Mouse (Mus musculus): ENCODE data around the gene Hoxc9. TPM values are rescaled to one million over a fixed set of nuclear protein-coding genes. Genes with fewer than 3 reads are reported as not detected.

The Hoxc9 gene
- polyA plus RNA-seq, 1 experiment, result 0.22 TPM

GRCm38 (mm10) chr15:102965003-102965891, 11.0 kb upstream of the Hoxc9 start:
- Histone ChIP-seq H3K36me3 (ENCODE audit: control insufficient read depth, insufficient read depth, low read length) (no peaks in the 10 kb centered on the region), H3K4me1 (ENCODE audit: control insufficient read depth, insufficient read depth, insufficient read length, low read length) (peaks cover 3% of the 10 kb centered on the region), H3K27ac (ENCODE audit: insufficient read depth, low read depth, low read length) (no peak overlapping the region), H3K27me3 (ENCODE audit: control insufficient read depth, insufficient read depth, low read length) (peaks cover 85% of the 10 kb centered on the region), H3K4me3 (ENCODE audit: low read depth, low read length) (no peak overlapping the region)
- no peak for TF ChIP-seq CTCF (IDR thresholded peaks at IDR 0.05; ENCODE audit: extremely low read depth, insufficient read length, insufficient replicate concordance, low read depth, low read length)
- no peak for TF ChIP-seq POLR2A (IDR thresholded peaks at IDR 0.05; ENCODE audit: low read depth, low read length)
- WGBS, result 10% methylated on average over 26 of the region's 26 CpGs

GRCm38 (mm10) chr15:102965892-102966775, 10.1 kb upstream of the Hoxc9 start:
- peak; percentile 64 for TF ChIP-seq CTCF (IDR thresholded peaks at IDR 0.05; ENCODE audit: extremely low read depth, insufficient read length, insufficient replicate concordance, low read depth, low read length)
- TF ChIP-seq POLR2A (IDR thresholded peaks at IDR 0.05; ENCODE audit: low read depth, low read length), result no peak
- H3K36me3 ChIP-seq (ENCODE audit: control insufficient read depth, insufficient read depth, low read length), result no peaks in the 10 kb centered on the region
- no peak overlapping the region for H3K27ac ChIP-seq (ENCODE audit: insufficient read depth, low read depth, low read length)
- WGBS, result 9% methylated on average over 29 of the region's 30 CpGs
- peaks cover 3% of the 10 kb centered on the region for H3K4me1 ChIP-seq (ENCODE audit: control insufficient read depth, insufficient read depth, insufficient read length, low read length)
- H3K4me3 ChIP-seq (ENCODE audit: low read depth, low read length), result no peak overlapping the region
- peaks cover 86% of the 10 kb centered on the region for H3K27me3 ChIP-seq (ENCODE audit: control insufficient read depth, insufficient read depth, low read length)

- H3K4me3 ChIP-seq (ENCODE audit: low read depth, low read length), result no peak within 1 kb of the TSS
Measured at GRCm38 (mm10) chr15:102966776-102967311, 9.4 kb upstream of the Hoxc9 start, which contains the start of gene Hoxc10. TSS of gene Hoxc10 (plus strand) at chr15:102966796.

GRCm38 (mm10) chr15:102967312-102967510, 9.0 kb upstream of the Hoxc9 start, which contains the start of gene Hoxc5:
TSS of gene Hoxc5 (plus strand) at chr15:102967443.
- Histone ChIP-seq H3K4me3 (ENCODE audit: low read depth, low read length) (no peak within 1 kb of the TSS), H3K36me3 (ENCODE audit: control insufficient read depth, insufficient read depth, low read length) (no peaks in the 10 kb centered on the region), H3K27ac (ENCODE audit: insufficient read depth, low read depth, low read length) (no peak within 1 kb of the TSS), H3K4me1 (ENCODE audit: control insufficient read depth, insufficient read depth, insufficient read length, low read length) (peaks cover 3% of the 10 kb centered on the region), H3K27me3 (ENCODE audit: control insufficient read depth, insufficient read depth, low read length) (peaks cover 88% of the 10 kb centered on the region)
- WGBS, result 13% methylated on average over 12 of the region's 12 CpGs
- TF ChIP-seq CTCF (IDR thresholded peaks at IDR 0.05; ENCODE audit: extremely low read depth, insufficient read length, insufficient replicate concordance, low read depth, low read length), result no peak
- TF ChIP-seq POLR2A (IDR thresholded peaks at IDR 0.05; ENCODE audit: low read depth, low read length), result no peak

More at GRCm38 (mm10) chr15:102966776-102967311, 9.4 kb upstream of the Hoxc9 start, which contains the start of gene Hoxc10:
- Histone ChIP-seq H3K36me3 (ENCODE audit: control insufficient read depth, insufficient read depth, low read length) (no peaks in the 10 kb centered on the region), H3K27ac (ENCODE audit: insufficient read depth, low read depth, low read length) (no peak within 1 kb of the TSS), H3K27me3 (ENCODE audit: control insufficient read depth, insufficient read depth, low read length) (peaks cover 85% of the 10 kb centered on the region), H3K4me1 (ENCODE audit: control insufficient read depth, insufficient read depth, insufficient read length, low read length) (peaks cover 3% of the 10 kb centered on the region)
- 7% methylated on average over 27 of the region's 27 CpGs for WGBS
- TF ChIP-seq CTCF (IDR thresholded peaks at IDR 0.05; ENCODE audit: extremely low read depth, insufficient read length, insufficient replicate concordance, low read depth, low read length) (no peak), POLR2A (IDR thresholded peaks at IDR 0.05; ENCODE audit: low read depth, low read length) (no peak)

- WGBS, result 7% methylated on average over 34 of the region's 34 CpGs
- TF ChIP-seq POLR2A (IDR thresholded peaks at IDR 0.05; ENCODE audit: low read depth, low read length) (no peak), CTCF (IDR thresholded peaks at IDR 0.05; ENCODE audit: extremely low read depth, insufficient read length, insufficient replicate concordance, low read depth, low read length) (no peak)
- Histone ChIP-seq H3K4me3 (ENCODE audit: low read depth, low read length) (no peak overlapping the region), H3K4me1 (ENCODE audit: control insufficient read depth, insufficient read depth, insufficient read length, low read length) (peaks cover 3% of the 10 kb centered on the region), H3K27ac (ENCODE audit: insufficient read depth, low read depth, low read length) (no peak overlapping the region), H3K27me3 (ENCODE audit: control insufficient read depth, insufficient read depth, low read length) (peaks cover 88% of the 10 kb centered on the region), H3K36me3 (ENCODE audit: control insufficient read depth, insufficient read depth, low read length) (no peaks in the 10 kb centered on the region)
Measured at GRCm38 (mm10) chr15:102967511-102968397, 8.5 kb upstream of the Hoxc9 start.

- H3K4me1 ChIP-seq (ENCODE audit: control insufficient read depth, insufficient read depth, insufficient read length, low read length), result no peaks in the 10 kb centered on the region; the same call in 1 of the 2 replicates
- TF ChIP-seq CTCF (IDR thresholded peaks at IDR 0.05; ENCODE audit: extremely low read depth, insufficient read length, insufficient replicate concordance, low read depth, low read length) (no peak), POLR2A (IDR thresholded peaks at IDR 0.05; ENCODE audit: low read depth, low read length) (no peak)
- H3K27me3 ChIP-seq (ENCODE audit: control insufficient read depth, insufficient read depth, low read length), result peaks cover 89% of the 10 kb centered on the region
- no peak overlapping the region for H3K4me3 ChIP-seq (ENCODE audit: low read depth, low read length)
- H3K36me3 ChIP-seq (ENCODE audit: control insufficient read depth, insufficient read depth, low read length), result no peaks in the 10 kb centered on the region
- no peak overlapping the region for H3K27ac ChIP-seq (ENCODE audit: insufficient read depth, low read depth, low read length)
- whole genome bisulfite sequencing, result 52% methylated on average over 1 of the region's 1 CpGs
Measured at GRCm38 (mm10) chr15:102969296-102969695, 6.9 kb upstream of the Hoxc9 start.

Data from small intestine, adult 2 months (tissue).